Mouse (Mus musculus) embryonic facial prominence, embryonic 12.5 days (tissue): ENCODE data around the gene Catsperd. TPM values are rescaled to one million over a fixed set of nuclear protein-coding genes. Genes with fewer than 3 reads are reported as not detected.
A peak's percentile ranks its signal among the peaks of the same experiment; 100 is the strongest.
"Not testable (repeated sequence)": the region's sequence is repeated elsewhere in the genome, so short reads cannot be mapped to it uniquely, and the experiment has no call there.

Experiments used
- ATAC-seq: fragments of 200-750 bp; cut with Nextera tagmentation; 2 replicates; pipeline ENCODE4 v1.8.0; 2017; ENCODE audit not compliant: insufficient number of reproducible peaks, insufficient read depth, low FRiP score, low TSS enrichment
- H3K27ac ChIP-seq: fragments of 300-500 bp; sonication (generic); 2 replicates; pipeline ENCODE4 v1.5.1; 2016; ENCODE audit warnings: mild to moderate bottlenecking
- H3K27me3 ChIP-seq: fragments of 300-500 bp; sonication (generic); 2 replicates; pipeline ENCODE4 v1.6.1; 2016; ENCODE audit warnings: mild to moderate bottlenecking, moderate library complexity
- H3K36me3 ChIP-seq: fragments of 300-500 bp; sonication (generic); 2 replicates; pipeline ENCODE4 v1.6.1; 2016; ENCODE audit warnings: mild to moderate bottlenecking
- H3K4me1 ChIP-seq: fragments of 300-500 bp; sonication (generic); 2 replicates; pipeline ENCODE4 v1.6.1; 2016
- H3K4me2 ChIP-seq: fragments of 300-500 bp; sonication (generic); replicated peaks from 2 replicates; pipeline ENCODE4 v1.6.1; 2016; ENCODE audit warnings: mild to moderate bottlenecking, moderate library complexity
- H3K4me3 ChIP-seq: fragments of 300-500 bp; sonication (generic); 2 replicates; pipeline ENCODE4 v1.5.1; 2016; ENCODE audit warnings: mild to moderate bottlenecking
- H3K9ac ChIP-seq: fragments of 300-500 bp; sonication (generic); 2 replicates; pipeline ENCODE4 v1.6.1; 2016; ENCODE audit warnings: mild to moderate bottlenecking, moderate library complexity
- H3K9me3 ChIP-seq: fragments of 300-500 bp; sonication (generic); 2 replicates; pipeline ENCODE4 v1.6.1; 2016; ENCODE audit warnings: mild to moderate bottlenecking, moderate library complexity
- WGBS: fragments of 180-500 bp; shearing (Covaris S2); methylation state at CpG from one replicate; pipeline ENCODE4 v1.1.7; 2016; 5-methylcytosine and 5-hydroxymethylcytosine counted together
- polyA plus RNA-seq: library from polyadenylated mRNA; unstranded; fragments of >200 nt; fragmentation: Nextera tagmentation; extraction: Ambion mirVana; gene quantifications from 2 replicates; pipeline ENCODE4 v1.2.1, GENCODE M21; 2016

Catsperd gene
- polyA plus RNA-seq, 1 experiment from 2014 or later, result 0.88 TPM

DNA sequence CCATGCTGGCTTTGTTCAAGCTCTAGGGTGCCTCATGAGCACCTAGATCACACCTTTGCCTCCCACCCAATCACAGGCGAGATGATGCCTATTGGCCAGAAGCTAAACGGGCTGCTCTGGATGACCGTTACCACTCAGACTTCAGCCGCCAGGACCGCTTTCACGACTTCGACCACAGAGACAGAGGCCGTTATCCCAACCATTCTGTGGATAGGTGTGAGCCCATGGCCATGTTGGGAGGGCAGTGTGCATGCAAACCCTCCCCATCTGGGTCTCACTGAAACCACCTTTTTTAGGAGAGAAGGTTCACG is 23.9 kb upstream of the Catsperd start:
- peaks cover 85% of the 10 kb centered on the region for H3K36me3 ChIP-seq
- H3K27me3 ChIP-seq, result no peaks in the 10 kb centered on the region
- ATAC-seq, result no peak

DNA sequence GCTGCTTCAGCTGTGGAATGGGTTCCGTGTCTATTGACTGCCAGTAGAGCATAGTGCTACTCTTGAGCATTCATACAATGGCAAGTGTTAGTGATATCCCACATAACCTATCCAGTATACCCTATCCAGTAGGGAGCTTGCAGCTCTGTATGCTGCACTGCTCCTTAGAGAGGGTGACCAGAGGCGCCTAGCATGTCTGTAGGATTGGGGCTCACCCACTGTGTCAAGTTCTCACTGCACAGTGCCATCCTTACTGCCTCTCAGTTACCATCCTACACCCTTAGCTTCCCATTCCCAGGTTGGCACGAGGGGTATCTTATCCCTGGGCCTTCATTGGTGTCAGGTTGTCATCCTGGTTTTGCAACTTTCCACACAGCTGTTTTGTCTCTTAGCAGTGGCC is 23.5 kb upstream of the Catsperd start:
- no peak for ATAC-seq
- H3K36me3 ChIP-seq, result peaks cover 82% of the 10 kb centered on the region
- 86% methylated on average over 3 of the region's 3 CpGs for WGBS
- no peaks in the 10 kb centered on the region for H3K27me3 ChIP-seq
- no peak overlapping the region for H3K27ac ChIP-seq
- no peak overlapping the region for H3K4me3 ChIP-seq
- H3K9ac ChIP-seq, result no peak overlapping the region
- no peaks in the 10 kb centered on the region for H3K9me3 ChIP-seq
- H3K4me2 ChIP-seq, result no peak overlapping the region
- peaks cover 8% of the 10 kb centered on the region for H3K4me1 ChIP-seq

More for the DNA sequence above, 23.9 kb upstream of the Catsperd start:
- Histone ChIP-seq H3K9me3 (no peaks in the 10 kb centered on the region), H3K27ac (no peak overlapping the region), H3K4me3 (no peak overlapping the region), H3K4me2 (no peak overlapping the region), H3K9ac (no peak overlapping the region), H3K4me1 (peaks cover 8% of the 10 kb centered on the region)
- WGBS, result 89% methylated on average over 9 of the region's 9 CpGs

DNA sequence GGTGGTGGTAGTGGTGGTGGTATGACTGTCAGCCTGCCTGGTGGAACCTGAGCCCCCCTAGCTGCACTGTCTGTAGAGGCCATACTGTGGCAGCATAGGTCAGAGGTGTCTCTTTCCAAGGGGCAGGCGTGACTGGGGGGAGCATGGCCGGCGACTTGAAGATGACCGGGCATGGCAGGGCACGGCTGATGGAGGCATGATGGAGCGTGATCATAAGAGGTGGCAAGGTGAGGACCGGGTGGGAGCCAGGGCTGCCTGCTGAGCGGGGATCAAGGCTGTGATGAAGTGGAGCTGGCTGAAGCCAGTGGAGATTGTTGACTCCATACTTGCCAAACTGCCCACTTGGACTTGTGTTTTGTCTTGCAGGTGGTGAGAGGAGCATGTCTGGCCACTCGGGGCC is 22.5 kb upstream of the Catsperd start:
- H3K4me1 ChIP-seq, result peaks cover 11% of the 10 kb centered on the region
- WGBS, result 89% methylated on average over 9 of the region's 9 CpGs
- no peak overlapping the region for H3K4me2 ChIP-seq
- H3K36me3 ChIP-seq, result peaks cover 72% of the 10 kb centered on the region
- H3K27ac ChIP-seq, result no peak overlapping the region
- ATAC-seq, result no peak
- no peak overlapping the region for H3K9ac ChIP-seq
- H3K9me3 ChIP-seq, result no peaks in the 10 kb centered on the region
- no peaks in the 10 kb centered on the region for H3K27me3 ChIP-seq
- H3K4me3 ChIP-seq, result no peak overlapping the region

DNA sequence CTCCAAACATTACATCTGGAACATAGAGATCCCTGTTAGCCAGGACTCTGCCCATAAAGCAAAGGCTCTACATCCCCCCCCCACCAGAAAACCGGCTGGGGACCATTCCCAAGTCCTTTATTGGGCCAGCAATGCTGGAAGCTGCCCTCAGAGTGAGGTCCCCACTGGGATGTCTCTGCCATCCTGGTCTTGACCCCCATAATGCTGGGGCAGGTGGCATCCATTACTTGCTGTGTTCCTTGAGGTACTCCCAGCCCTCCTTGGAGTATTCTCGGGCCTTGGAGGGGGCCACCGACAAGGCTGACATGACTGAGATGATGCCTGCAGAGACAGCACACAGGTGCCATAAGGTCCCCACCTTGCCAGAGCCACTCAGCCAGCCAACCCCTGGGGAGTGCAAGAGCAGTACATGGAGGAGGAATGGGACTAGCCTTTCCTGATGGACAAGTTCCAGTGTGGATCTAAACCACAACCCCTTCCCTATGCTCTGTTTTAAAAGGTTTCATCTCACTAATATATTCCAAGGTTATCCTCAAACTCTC is 20.4 kb upstream of the Catsperd start:
- H3K27me3 ChIP-seq, result no peaks in the 10 kb centered on the region
- no peaks in the 10 kb centered on the region for H3K9me3 ChIP-seq
- H3K27ac ChIP-seq, result no peak overlapping the region
- 75% methylated on average over 3 of the region's 3 CpGs for WGBS
- H3K4me1 ChIP-seq, result peaks cover 16% of the 10 kb centered on the region
- no peak overlapping the region for H3K4me2 ChIP-seq
- peaks cover 50% of the 10 kb centered on the region for H3K36me3 ChIP-seq
- ATAC-seq, result no peak
- H3K4me3 ChIP-seq, result no peak overlapping the region
- H3K9ac ChIP-seq, result no peak overlapping the region

DNA sequence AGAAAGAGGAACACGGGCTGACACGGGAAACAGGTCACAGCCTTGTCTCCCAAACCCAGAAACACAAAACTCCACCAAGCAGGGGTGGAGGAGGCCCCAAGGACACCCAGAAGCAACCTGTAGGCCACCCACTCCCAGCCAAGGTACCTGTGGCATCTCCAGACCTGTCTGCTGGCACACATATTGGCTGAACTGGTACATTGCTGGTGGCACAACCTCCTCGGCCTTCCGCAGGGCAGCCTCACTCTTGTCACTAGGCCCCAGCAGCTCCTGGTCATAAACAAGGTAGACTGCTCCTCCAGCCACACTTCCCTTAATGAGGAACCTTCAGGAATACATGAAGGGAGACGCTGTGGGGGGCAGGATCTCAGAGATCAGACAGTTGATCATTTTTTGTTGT is 19.2 kb upstream of the Catsperd start:
- peaks cover 39% of the 10 kb centered on the region for H3K36me3 ChIP-seq
- ATAC-seq, result no peak
- H3K9ac ChIP-seq, result peak overlapping the region; percentile 52
- peak overlapping the region; percentile 1; the same call in 1 of the 2 replicates for H3K27ac ChIP-seq
- peaks cover 16% of the 10 kb centered on the region for H3K4me1 ChIP-seq
- H3K4me2 ChIP-seq, result peak overlapping the region; percentile 78
- H3K9me3 ChIP-seq, result no peaks in the 10 kb centered on the region
- H3K4me3 ChIP-seq, result peak overlapping the region; percentile 46
- 56% methylated on average over 5 of the region's 5 CpGs for WGBS
- no peaks in the 10 kb centered on the region for H3K27me3 ChIP-seq

DNA sequence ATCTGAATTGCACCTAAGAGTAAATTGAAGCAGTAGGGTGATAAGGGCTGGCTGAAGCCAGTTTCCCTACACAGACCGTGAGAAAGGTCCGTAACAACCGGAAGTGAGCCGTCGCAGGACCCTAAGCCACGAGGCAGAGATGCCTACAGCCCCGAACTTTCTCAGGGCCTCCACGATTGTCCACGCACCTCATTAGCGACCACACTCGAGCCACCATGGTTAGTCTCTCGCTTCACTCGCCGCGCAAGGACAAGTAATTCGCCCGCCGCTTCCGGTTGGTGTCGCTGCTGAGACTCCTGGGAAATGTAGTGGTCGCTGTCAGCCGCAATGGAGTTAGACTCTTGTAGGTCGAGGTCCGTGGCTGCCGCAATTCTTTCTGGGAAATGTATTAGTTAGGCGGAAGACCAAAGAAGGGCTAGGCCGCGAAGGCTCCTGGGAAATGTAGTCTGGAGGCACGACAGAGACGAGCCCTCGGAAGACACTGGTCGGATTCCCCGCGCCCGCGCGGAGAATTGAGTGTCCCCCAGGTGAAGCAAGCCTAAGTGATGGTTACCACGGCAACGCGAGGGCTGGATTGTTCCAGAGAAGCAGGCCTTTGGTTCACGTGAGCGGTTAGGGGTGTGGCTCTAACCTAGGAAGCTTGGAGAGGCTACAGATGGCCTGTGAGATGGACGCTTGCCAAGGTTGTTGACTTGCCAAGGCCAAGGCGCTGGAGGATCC is 18.3 kb upstream of the Catsperd start, which contains the start of gene 2410015M20Rik:
Gene 2410015M20Rik, minus strand, starts transcription at position 320 of the 720 bp plus-strand sequence.
- ATAC-seq, result peak; percentile 82
- under 1% methylated on average over 44 of the region's 44 CpGs for WGBS
- Histone ChIP-seq H3K4me3 (peak within 1 kb of the TSS; percentile 46), H3K36me3 (peaks cover 35% of the 10 kb centered on the region), H3K27me3 (no peaks in the 10 kb centered on the region), H3K9me3 (no peaks in the 10 kb centered on the region), H3K4me2 (peak within 1 kb of the TSS; percentile 78), H3K4me1 (peaks cover 21% of the 10 kb centered on the region), H3K9ac (peak within 1 kb of the TSS; percentile 52), H3K27ac (peak within 1 kb of the TSS; percentile 46)

DNA sequence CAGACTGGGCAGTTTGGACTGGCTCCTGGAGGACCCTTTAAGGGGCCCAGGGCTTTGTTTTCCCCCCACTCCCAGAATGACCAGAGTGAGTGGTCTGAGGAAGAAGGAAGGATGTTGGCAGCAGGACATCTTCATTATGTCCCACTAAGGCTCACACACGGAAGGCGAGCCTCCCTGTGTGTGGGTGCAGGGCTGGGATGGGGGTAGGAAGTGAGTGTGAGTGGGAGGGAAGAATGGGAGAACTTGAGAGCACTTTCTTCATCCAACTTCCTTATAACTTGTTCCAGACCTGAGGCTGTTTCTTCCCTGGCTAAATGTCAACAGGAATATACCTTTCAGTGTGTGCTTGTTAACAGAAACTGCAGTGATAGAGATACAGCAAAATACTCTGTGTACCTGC is 16.6 kb upstream of the Catsperd start:
- H3K4me1 ChIP-seq, result peaks cover 31% of the 10 kb centered on the region
- WGBS, result 75% methylated on average over 2 of the region's 2 CpGs
- H3K9ac ChIP-seq, result no peak overlapping the region
- H3K9me3 ChIP-seq, result no peaks in the 10 kb centered on the region
- H3K27me3 ChIP-seq, result no peaks in the 10 kb centered on the region
- H3K4me2 ChIP-seq, result no peak overlapping the region
- ATAC-seq, result no peak
- H3K27ac ChIP-seq, result no peak overlapping the region
- H3K36me3 ChIP-seq, result peaks cover 36% of the 10 kb centered on the region
- 0 out of 2 replicates have a peak overlapping the region, but pooled peaks have one; percentile 6 for H3K4me3 ChIP-seq

DNA sequence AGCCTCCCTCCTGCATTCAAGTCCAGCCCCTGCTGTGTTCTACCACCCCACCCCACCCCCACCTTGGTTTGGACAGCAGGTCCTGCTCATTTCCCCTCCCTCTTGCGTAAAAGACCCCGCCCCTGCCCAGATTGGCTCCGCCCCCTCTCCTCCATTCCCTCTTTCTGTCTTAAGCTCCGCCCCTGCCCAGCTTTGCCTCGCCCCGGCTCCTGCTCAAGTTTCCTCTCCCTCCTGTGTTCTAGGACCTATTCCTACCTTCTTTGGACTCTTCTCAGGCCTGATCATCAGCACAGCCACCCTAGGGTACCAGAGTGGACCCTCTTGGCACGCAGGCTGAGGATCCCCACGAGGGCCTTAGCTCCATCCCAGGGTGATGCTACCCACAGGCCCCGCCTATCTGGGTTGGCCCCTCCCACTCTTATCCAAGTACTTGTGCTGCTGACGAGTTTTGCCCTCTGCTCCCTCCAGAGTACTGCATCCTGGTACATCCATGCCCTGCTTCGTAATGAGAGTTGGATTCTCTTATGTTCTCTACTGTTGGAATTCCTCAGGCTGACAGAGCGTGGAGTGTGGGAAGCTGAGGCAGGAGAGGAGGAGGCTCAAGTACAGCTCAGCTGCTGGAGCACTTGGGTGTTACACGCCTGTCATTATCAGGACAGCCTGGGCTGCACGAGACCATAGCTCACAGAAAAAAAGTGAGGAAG is 15.9 kb upstream of the Catsperd start:
- H3K4me3 ChIP-seq, result no peak overlapping the region
- whole genome bisulfite sequencing, result 16% methylated on average over 14 of the region's 14 CpGs
- H3K27me3 ChIP-seq, result no peaks in the 10 kb centered on the region
- H3K36me3 ChIP-seq, result peaks cover 36% of the 10 kb centered on the region
- H3K4me1 ChIP-seq, result peaks cover 31% of the 10 kb centered on the region
- H3K9ac ChIP-seq, result 0 out of 2 replicates have a peak overlapping the region, but pooled peaks have one; percentile 2
- H3K27ac ChIP-seq, result no peak overlapping the region
- no peaks in the 10 kb centered on the region for H3K9me3 ChIP-seq
- ATAC-seq, result no peak
- H3K4me2 ChIP-seq, result no peak overlapping the region

DNA sequence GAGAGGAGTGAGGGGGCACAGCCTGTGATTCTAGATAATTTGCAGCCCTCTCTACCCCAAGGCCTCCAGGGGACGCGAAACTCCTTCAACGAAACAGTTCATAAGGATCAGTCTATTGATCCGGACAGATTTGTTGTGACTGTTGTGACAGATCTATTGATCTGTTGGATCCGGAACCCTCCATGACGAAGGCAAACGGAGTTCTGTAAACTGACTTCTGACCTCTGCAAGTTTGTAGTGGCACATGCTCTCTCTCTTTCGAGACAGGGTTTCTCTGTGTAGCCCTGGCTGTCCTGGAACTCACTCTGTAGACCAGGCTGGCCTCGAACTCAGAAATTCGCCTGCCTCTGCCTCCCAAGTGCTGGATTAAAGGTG is 15.4 kb upstream of the Catsperd start:
- not testable (repeated sequence) for H3K4me2 ChIP-seq, H3K4me3 ChIP-seq, ATAC-seq, H3K9ac ChIP-seq, H3K27me3 ChIP-seq, H3K27ac ChIP-seq, H3K9me3 ChIP-seq
- 75% methylated on average over 10 of the region's 10 CpGs for WGBS
- peaks cover 36% of the 10 kb centered on the region for H3K36me3 ChIP-seq
- H3K4me1 ChIP-seq, result peaks cover 31% of the 10 kb centered on the region

DNA sequence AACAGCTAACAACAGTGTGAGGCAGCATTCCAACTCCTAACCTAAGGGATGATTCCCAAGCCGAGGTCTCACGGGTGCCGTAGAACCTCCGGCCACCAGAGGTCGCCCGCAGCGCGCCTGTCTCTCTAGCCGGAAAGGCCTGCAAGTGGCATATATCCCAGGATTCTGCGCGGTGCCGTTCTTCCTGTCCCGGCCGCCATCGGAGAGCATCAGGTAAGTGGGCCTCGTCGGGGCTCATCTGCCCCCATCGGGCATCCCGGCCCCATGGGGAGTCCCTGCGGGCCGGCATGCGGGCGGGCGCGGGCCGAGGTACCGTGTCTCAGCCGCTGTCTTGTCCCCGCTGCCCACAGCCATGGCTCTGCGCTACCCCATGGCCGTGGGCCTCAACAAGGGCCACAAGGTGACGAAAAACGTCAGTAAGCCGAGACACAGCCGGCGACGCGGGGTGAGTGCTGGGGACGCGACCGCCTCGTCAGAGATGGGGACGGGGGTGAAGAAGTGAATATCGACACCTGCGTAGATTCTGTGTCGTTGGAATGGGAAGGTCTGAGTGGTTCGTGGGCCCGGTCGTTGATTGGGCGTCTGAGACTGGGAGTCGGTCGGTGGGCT is 14.6 kb upstream of the Catsperd start, which contains the start of gene Rpl36:
Gene Rpl36, plus strand, starts transcription at position 181 of the 609 bp plus-strand sequence.
- WGBS, result under 1% methylated on average over 52 of the region's 52 CpGs
- peaks cover 29% of the 10 kb centered on the region for H3K4me1 ChIP-seq
- H3K4me2 ChIP-seq, result peak within 1 kb of the TSS; percentile 96
- peak within 1 kb of the TSS; percentile 83 for H3K9ac ChIP-seq
- peak; percentile 28 for ATAC-seq
- peaks cover 41% of the 10 kb centered on the region for H3K36me3 ChIP-seq
- H3K27me3 ChIP-seq, result no peaks in the 10 kb centered on the region
- peak within 1 kb of the TSS; percentile 94 for H3K27ac ChIP-seq
- H3K9me3 ChIP-seq, result no peaks in the 10 kb centered on the region
- peak within 1 kb of the TSS; percentile 68 for H3K4me3 ChIP-seq

DNA sequence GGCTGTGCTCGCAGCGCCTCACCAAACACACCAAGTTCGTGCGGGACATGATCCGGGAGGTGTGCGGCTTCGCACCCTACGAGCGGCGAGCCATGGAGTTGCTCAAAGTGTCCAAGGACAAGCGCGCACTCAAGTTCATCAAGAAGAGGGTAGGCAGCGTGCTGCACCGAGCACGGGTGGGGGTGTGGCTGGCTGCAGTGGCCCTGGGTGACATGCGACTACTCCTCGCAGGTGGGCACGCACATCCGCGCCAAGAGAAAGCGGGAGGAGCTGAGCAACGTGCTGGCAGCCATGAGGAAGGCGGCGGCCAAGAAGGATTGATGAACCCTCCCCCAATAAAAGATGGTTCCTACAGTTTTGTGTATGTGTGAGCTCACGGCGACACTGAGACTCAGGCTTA is 14.1 kb upstream of the Catsperd start:
- H3K9me3 ChIP-seq, ATAC-seq, H3K27me3 ChIP-seq: not testable (repeated sequence)
- Histone ChIP-seq H3K9ac (peak overlapping the region; percentile 83), H3K4me3 (peak overlapping the region; percentile 68), H3K27ac (peak overlapping the region; percentile 94; the same call in 1 of the 2 replicates), H3K4me2 (peak overlapping the region; percentile 96), H3K36me3 (peaks cover 47% of the 10 kb centered on the region), H3K4me1 (peaks cover 24% of the 10 kb centered on the region)
- WGBS, result under 1% methylated on average over 26 of the region's 26 CpGs
